Mouse (Mus musculus) ES-E14 (cell line): Measurements from ENCODE around the gene Hfe2.

ENCODE experiments used
- HCFC1 ChIP-seq: IDR thresholded peaks from 2 replicates; pipeline ENCODE4 v1.6.1; 2012; ENCODE audit warnings: low read length, inconsistent platforms, borderline replicate concordance; ENCODE audit not compliant: insufficient read depth
- ZC3H11A ChIP-seq: IDR thresholded peaks from 2 replicates; pipeline ENCODE4 v1.6.1; 2012; ENCODE audit warnings: low read depth, mild to moderate bottlenecking, inconsistent platforms, low read length, borderline replicate concordance
- ZNF384 ChIP-seq: IDR thresholded peaks from 2 replicates; pipeline ENCODE4 v1.6.1; 2012; ENCODE audit warnings: low read depth, low read length, inconsistent platforms

DNA sequence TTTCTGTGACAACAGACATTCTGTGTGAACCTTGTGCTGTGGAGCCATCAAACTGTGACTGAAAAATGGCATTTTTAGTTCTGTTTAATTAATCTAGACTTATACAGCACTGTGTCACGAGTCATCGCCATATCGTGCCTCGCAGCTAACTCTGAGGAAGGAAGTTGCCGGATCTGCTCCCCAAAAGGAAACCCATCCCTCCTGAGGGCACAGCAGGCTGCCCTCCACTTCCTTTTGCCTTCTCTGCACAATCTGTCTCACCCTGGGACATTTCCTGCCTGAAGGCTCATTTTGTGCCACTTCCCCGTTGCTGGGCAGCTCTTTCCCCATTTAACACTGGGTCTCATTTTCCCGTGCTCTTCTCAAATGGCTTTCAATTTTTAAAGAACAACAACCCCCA lies 39.7 kb downstream of the Hfe2 start:
- TF ChIP-seq ZC3H11A (no peak), HCFC1 (no peak), ZNF384 (no peak)
